Mouse (Mus musculus) megakaryocyte-erythroid progenitor cell, adult 5-6 weeks (primary cell): ENCODE results near the gene Lhfpl4. TPM values are rescaled to one million over a fixed set of nuclear protein-coding genes. Genes with fewer than 3 reads are reported as not detected.

Experiments used
- ATAC-seq: replicated peaks from 2 replicates; pipeline ENCODE4 v1.8.0; 2016; ENCODE audit warnings: mild to moderate bottlenecking, inconsistent platforms; ENCODE audit not compliant: severe bottlenecking, poor library complexity, low FRiP score, low TSS enrichment
- total RNA-seq, 2 experiments: library from RNA; stranded (forward) in 1 of 2; stranded (reverse) in 1 of 2; fragments of 200-1000, 215-1000 nt in 1 of 2; fragments of >200 nt in 1 of 2; fragmentation: Nextera tagmentation in 1 of 2; gene quantifications; 2 replicates each; pipeline ENCODE4 v1.2.3; 2014 to 2017

Gene Lhfpl4
- total RNA-seq (2014; fragmentation: Nextera tagmentation) (0.69 TPM in 1 of 2 replicates, not detected in the other), total RNA-seq (2017) (not detected in 2 replicates)

GRCm38 (mm10) chr6:113194841-113195595, at the start of gene Lhfpl4:
Gene Lhfpl4 (minus strand): TSS chr6:113195384.
- ATAC-seq: no peak

GRCm38 (mm10) chr6:113242753-113243152, 47.6 kb upstream of the Lhfpl4 start:
- peak; percentile 74 for ATAC-seq

- ATAC-seq: 0 out of 2 replicates have a peak, but pooled peaks have one; percentile 13
These were observed 43.3 kb upstream of the Lhfpl4 start for GRCm38 (mm10) chr6:113238442-113238841.

- peak; percentile 97 for ATAC-seq
These were observed 42.5 kb upstream of the Lhfpl4 start, which contains the start of gene Mtmr14 for GRCm38 (mm10) chr6:113237542-113238270. Gene Mtmr14 (plus strand): TSS chr6:113237843.

- ATAC-seq: no peak
These were observed 40.0 kb upstream of the Lhfpl4 start for GRCm38 (mm10) chr6:113235141-113235540.

GRCm38 (mm10) chr6:113226705-113227104, 31.5 kb upstream of the Lhfpl4 start:
- no peak for ATAC-seq

GRCm38 (mm10) chr6:113225798-113226197, 30.6 kb upstream of the Lhfpl4 start:
- ATAC-seq: no peak

- no peak for ATAC-seq
These were observed 21.1 kb upstream of the Lhfpl4 start for GRCm38 (mm10) chr6:113216280-113216679.

- ATAC-seq: no peak
These were observed 410 bp upstream of the Lhfpl4 start for GRCm38 (mm10) chr6:113195596-113195992.

- ATAC-seq: no peak
These were observed 705 bp downstream of the Lhfpl4 start for GRCm38 (mm10) chr6:113194517-113194840.

GRCm38 (mm10) chr6:113193765-113194460, 1.3 kb downstream of the Lhfpl4 start:
- peak; percentile 65 for ATAC-seq

GRCm38 (mm10) chr6:113184866-113185525, 10.2 kb downstream of the Lhfpl4 start:
- no peak for ATAC-seq

GRCm38 (mm10) chr6:113184163-113184562, 11.0 kb downstream of the Lhfpl4 start:
- no peak for ATAC-seq

- no peak for ATAC-seq
These were observed 15.9 kb downstream of the Lhfpl4 start for GRCm38 (mm10) chr6:113179195-113179733.

GRCm38 (mm10) chr6:113178286-113179194, 16.6 kb downstream of the Lhfpl4 start:
- ATAC-seq: no peak

- no peak for ATAC-seq
These were observed 18.6 kb downstream of the Lhfpl4 start for GRCm38 (mm10) chr6:113176613-113177012.

GRCm38 (mm10) chr6:113175469-113175868, 19.7 kb downstream of the Lhfpl4 start:
- no peak for ATAC-seq

- ATAC-seq: peak; percentile 87
These were observed 22.6 kb downstream of the Lhfpl4 start for GRCm38 (mm10) chr6:113172568-113172967.
